Mouse (Mus musculus) left cerebral cortex, adult 18-20 months (tissue): ENCODE data around the gene Suco. TPM values are rescaled to one million over a fixed set of nuclear protein-coding genes. Genes with fewer than 3 reads are reported as not detected.

Source experiments
- DNase-seq, 2 experiments: peaks; one replicate each; pipeline ENCODE4 v3.0.0; 2021 to 2022; ENCODE audit warnings: low spot score in 2 of 2, mixed read lengths in 1 of 2
- total RNA-seq, 2 experiments: library from RNA; stranded (reverse); gene quantifications; 2 replicates each; pipeline ENCODE4 v1.2.3; 2021

Gene Suco
- total RNA-seq, 2 experiments from 2014 or later = 32.6 to 38.2 TPM

- no peak for DNase-seq
Measured at GRCm38 (mm10) chr1:161791854-161792686, 84.4 kb downstream of the Suco start.

DNA sequence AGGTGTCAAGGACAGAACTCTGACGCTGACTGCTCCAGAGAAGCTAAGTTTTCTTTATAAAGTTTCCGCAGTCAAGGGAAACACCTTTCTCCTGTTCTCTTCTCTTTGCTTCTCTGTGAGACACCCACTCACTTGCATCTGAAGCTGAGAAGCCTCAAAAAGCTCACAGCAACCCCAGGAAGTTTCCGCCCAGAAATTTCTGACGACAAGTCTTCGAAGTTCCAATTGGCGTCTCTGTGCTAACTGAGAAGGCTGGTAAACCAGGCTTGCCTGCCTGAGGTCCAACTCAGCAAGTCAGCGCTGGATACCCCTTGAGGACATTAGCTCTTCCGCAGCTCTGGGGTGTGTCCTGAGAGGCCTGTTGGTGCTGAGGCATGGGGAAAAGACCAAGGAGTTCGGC lies 88.1 kb downstream of the Suco start, which contains the start of gene Fasl:
Gene Fasl (minus strand): TSS at position 157 of the 400 bp plus-strand sequence.
- DNase-seq = no peak

DNA sequence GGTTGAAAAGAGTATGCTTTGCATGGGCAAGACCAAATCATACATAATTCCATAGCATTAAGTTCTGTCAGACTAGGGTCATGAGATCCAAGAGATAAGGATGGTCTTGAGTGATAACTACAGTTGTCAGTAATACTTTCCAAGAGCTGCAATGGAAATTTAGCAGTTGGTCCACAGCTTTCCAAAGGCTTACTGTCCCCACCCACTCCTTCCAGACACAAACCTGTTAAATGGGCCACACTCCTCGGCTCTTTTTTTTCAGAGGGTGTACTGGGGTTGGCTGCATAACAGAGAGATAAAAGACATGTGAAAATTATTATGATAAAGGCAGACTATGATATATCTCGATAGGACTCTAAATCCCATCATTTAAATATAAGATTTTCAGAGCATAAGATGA lies 93.8 kb downstream of the Suco start:
- DNase-seq = no peak

- DNase-seq = no peak
Measured at GRCm38 (mm10) chr1:161781594-161781993, 94.9 kb downstream of the Suco start.

GRCm38 (mm10) chr1:161779057-161779456 lies 97.4 kb downstream of the Suco start:
- DNase-seq = no peak

DNA sequence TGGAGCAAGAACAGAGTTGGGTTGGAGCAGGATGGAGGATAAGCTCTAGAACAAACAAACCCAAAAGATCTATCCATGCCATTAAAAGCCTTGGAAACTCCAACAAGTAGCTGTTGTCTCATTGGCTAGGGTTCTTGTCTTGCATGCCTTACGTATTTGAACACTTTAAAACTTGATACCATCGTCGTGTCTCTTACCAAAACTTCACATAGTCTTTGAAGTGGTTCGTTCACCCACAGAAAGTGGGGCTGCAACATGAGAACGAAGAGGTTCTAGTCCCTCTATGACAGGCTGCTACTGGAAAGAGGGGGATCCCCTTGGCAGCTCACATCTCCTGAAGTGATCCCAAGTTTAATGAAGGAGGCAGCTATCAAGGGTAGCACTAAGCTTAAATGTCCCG lies 101.3 kb downstream of the Suco start:
- no peak for DNase-seq

DNA sequence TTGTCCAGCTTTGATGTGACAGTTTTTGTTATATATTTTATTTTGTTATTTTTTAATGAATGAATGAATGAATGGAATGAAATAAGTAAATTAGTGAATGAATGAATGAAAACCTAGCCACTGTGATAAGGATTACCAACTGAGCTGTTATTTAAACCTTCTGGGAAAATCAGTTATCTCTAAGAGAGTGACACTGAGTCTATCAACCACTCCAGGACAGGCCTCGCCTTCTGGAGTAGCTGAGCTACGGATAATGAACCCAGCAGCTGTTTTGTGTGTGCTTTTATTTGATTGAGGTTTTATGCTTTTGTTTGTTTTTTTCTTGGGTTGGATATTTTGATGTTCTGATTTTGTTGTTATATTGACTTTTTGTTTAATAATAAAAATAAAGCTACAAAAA lies 105.2 kb downstream of the Suco start:
- no peak for DNase-seq

DNA sequence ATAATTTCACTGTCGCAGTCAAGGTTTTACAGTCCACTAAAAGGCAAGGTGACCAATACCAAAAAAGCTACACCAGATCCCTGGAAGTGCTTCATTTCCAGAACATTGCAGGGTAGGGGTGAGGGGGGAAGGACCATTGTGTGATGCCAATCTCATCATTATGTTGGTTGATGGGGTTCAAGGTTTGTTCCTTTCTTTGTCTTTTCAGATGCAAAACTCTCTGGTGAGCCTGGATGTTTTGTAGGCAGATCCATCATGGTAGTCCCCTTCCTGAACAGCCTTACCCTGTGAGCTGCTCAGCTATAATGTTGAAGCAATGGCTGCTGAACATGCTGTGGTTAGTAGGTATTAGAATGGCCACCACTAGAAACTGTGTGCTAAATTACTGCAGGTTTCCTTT lies 107.2 kb downstream of the Suco start:
- DNase-seq = no peak

DNA sequence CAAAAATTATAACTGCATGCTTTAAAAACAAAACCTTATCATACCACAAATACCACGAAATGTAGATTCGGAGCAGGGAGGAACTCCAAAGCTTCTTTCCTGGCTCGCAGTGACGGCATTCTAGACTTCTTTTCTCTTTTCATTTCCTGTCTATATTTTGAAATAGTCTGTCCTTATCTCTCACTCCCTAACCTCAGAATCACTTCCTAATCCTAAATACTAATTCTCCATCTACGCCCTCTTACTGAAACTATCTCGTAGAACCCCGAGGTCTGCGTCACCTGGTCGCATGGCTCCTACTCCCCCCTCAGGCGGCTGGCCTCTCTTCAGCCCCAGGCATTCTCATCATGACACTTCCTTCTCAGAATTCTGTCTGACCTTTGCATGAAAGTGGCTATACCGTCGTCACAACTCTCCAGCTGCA lies 109.4 kb downstream of the Suco start:
- no peak for DNase-seq

DNA sequence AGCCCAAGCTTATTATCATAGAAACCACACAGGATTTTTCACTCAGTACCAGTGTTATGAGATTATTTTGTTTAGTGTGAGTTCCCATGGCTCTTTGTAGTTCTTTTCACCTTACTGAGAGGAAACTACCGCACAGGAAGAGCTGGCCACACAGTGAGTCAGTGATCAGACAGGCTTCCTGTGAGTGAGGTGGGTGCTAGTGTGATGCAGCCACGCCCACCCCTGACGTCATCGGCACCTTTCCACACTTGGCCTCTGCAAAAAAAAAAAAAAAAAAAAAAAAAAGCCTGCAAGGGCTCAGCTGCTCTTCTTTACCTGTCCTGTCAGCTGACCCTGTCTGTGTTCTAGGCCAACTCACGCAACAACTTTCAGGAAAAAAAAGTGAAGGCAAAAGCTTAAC lies 109.8 kb downstream of the Suco start:
- no peak for DNase-seq

Other genes starting within 250 kb of the Suco start
- under 1 TPM in 1 of 2 experiments, not detected in 1; 0.19 TPM for gene Fasl, start 88.2 kb downstream of the Suco start, total RNA-seq
- gene Pigc, start 92.5 kb upstream of the Suco start, total RNA-seq = 10 to 100 TPM; 10.8 to 17.3 TPM
- gene 4930558K02Rik, start 103.0 kb upstream of the Suco start, total RNA-seq = not detected